Mouse (Mus musculus) lung, embryonic 14.5 days (tissue): ENCODE results near the gene Insig2. TPM values are rescaled to one million over a fixed set of nuclear protein-coding genes. Genes with fewer than 3 reads are reported as not detected.

Experiments used
- ATAC-seq: fragments of 200-750 bp; cut with Nextera tagmentation; 2 replicates; pipeline ENCODE4 v1.8.0; 2017; ENCODE audit warnings: mild to moderate bottlenecking, moderate TSS enrichment, moderate library complexity; ENCODE audit not compliant: insufficient read depth
- DNase-seq: peaks from one replicate; pipeline ENCODE4 v3.0.0-alpha.2; 2015
- H3K27ac ChIP-seq: fragments of 300-500 bp; sonication (generic); 2 replicates; pipeline ENCODE4 v1.5.1; 2014; ENCODE audit warnings: low read depth, mild to moderate bottlenecking, moderate library complexity
- H3K27me3 ChIP-seq: fragments of 300-500 bp; sonication (generic); 2 replicates; pipeline ENCODE4 v1.6.1; 2014; ENCODE audit warnings: low read length, control low read depth; ENCODE audit not compliant: insufficient read depth
- H3K36me3 ChIP-seq: fragments of 300-500 bp; sonication (generic); 2 replicates; pipeline ENCODE4 v1.6.1; 2014; ENCODE audit warnings: control low read depth; ENCODE audit not compliant: insufficient read depth
- H3K4me1 ChIP-seq: fragments of 300-500 bp; sonication (generic); 2 replicates; pipeline ENCODE4 v1.6.1; 2014; ENCODE audit warnings: antibody characterized with exemption, control low read depth; ENCODE audit not compliant: insufficient read depth
- H3K4me2 ChIP-seq: fragments of 300-500 bp; sonication (generic); 2 replicates; pipeline ENCODE4 v1.6.1; 2014; ENCODE audit warnings: mild to moderate bottlenecking
- H3K4me3 ChIP-seq: fragments of 300-500 bp; sonication (generic); 2 replicates; pipeline ENCODE4 v1.5.1; 2014; ENCODE audit warnings: low read depth, low read length
- H3K9ac ChIP-seq: fragments of 300-500 bp; sonication (generic); 2 replicates; pipeline ENCODE4 v1.6.1; 2014
- H3K9me3 ChIP-seq: fragments of 300-500 bp; sonication (generic); 2 replicates; pipeline ENCODE4 v1.6.1; 2016; ENCODE audit warnings: low read depth, low read length, control low read depth
- CTCF ChIP-seq: IDR thresholded peaks from 2 replicates; pipeline ENCODE4 v1.5.1; 2016; ENCODE audit warnings: antibody characterized with exemption, low read depth
- WGBS: fragments of 180-500 bp; shearing (Covaris S2); extraction: QIAGEN DNeasy Blood & Tissue Kit; methylation state at CpG from one replicate; pipeline ENCODE4 v1.1.7; 2014; 5-methylcytosine and 5-hydroxymethylcytosine counted together
- polyA plus RNA-seq: library from polyadenylated mRNA; unstranded; fragments of >200 nt; fragmentation: Nextera tagmentation; extraction: Ambion mirVana; gene quantifications from 2 replicates; pipeline ENCODE4 v1.2.1, GENCODE M21; 2014

Insig2 gene
- polyA plus RNA-seq, result 16.2 and 18.4 TPM in 2 replicates

DNA sequence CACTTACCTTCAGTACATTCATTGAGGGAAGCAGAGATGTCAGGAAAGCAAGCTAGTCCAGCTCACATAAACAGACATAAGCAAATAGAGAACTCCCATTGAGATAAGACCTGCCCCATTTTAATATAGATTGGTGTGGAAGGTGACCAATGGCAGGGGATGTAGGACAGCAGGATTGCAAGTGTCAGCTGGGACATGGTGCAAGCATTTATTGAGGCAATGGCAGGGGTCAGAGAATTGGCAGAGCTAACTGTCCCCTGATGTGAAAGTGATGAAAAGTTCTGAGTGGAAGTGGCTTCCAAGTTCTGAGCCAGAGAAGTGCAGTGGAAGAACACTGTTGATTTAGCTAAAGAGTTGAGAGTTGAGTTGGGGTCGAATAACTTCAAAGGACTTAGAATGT, at the start of gene Insig2:
Insig2 (minus strand) TSS at position 105 of the 400 bp plus-strand sequence.
- no peak within 1 kb of the TSS for H3K4me2 ChIP-seq
- TF ChIP-seq CTCF, result no peak
- DNase-seq, result no peak
- H3K27ac ChIP-seq, result no peak within 1 kb of the TSS
- 89% methylated on average over 1 of the region's 1 CpGs for WGBS
- no peak within 1 kb of the TSS for H3K9ac ChIP-seq
- no peak within 1 kb of the TSS for H3K4me3 ChIP-seq
- H3K36me3 ChIP-seq, result no peaks in the 10 kb centered on the region
- H3K27me3 ChIP-seq, result no peaks in the 10 kb centered on the region
- no peaks in the 10 kb centered on the region for H3K4me1 ChIP-seq
- ATAC-seq, result no peak
- H3K9me3 ChIP-seq, result no peaks in the 10 kb centered on the region

DNA sequence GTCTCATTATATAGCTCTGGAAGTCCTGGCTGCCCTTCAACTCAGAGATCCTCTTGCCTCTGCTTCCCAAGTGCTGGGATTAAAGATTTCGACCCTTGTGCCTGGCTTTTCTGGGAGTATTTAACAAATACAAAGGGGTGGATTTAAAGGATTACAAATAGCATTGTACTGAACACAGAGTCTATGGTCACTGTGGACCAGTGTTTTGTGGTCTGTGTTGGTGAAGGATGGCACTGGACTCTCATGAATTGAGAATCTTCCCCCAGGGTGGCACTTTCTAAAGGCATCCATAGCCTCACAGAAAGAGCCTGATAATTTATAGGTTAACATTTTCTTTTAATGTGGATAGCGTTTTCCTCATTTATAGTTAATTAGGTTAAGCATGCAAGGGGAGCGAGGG, 49.2 kb upstream of the Insig2 start:
- TF ChIP-seq CTCF, result no peak

DNA sequence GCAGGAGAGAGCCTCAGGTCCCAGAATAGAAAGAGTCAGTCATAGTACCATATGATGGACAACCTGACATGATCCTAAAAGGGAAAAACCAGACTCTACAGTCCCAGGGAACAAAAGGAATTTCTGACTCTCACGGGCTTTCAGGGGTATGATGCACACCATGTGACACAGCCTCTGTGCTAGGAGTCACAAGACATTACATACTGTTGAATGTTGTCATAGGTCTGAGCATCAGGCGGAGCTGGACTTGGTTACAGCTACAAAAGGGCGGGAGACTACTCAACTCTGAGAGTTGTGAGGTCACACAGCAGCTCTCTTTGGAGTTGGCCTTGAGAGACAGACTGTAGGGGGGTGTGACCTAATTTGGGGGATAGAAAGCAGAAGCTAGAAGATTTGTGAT, 47.6 kb upstream of the Insig2 start:
- H3K4me1 ChIP-seq, result no peaks in the 10 kb centered on the region
- no peak for DNase-seq
- no peak overlapping the region for H3K4me2 ChIP-seq
- no peak overlapping the region for H3K27ac ChIP-seq
- TF ChIP-seq CTCF, result no peak
- no peak overlapping the region for H3K9ac ChIP-seq
- H3K36me3 ChIP-seq, result no peaks in the 10 kb centered on the region
- ATAC-seq, result no peak
- H3K4me3 ChIP-seq, result no peak overlapping the region
- H3K9me3 ChIP-seq, result no peaks in the 10 kb centered on the region
- 68% methylated on average over 3 of the region's 3 CpGs for WGBS
- no peaks in the 10 kb centered on the region for H3K27me3 ChIP-seq

More for the DNA sequence above, 49.2 kb upstream of the Insig2 start:
- Histone ChIP-seq H3K4me1 (no peaks in the 10 kb centered on the region), H3K27me3 (no peaks in the 10 kb centered on the region), H3K9me3 (no peaks in the 10 kb centered on the region), H3K9ac (no peak overlapping the region), H3K4me2 (no peak overlapping the region), H3K4me3 (no peak overlapping the region), H3K36me3 (no peaks in the 10 kb centered on the region), H3K27ac (no peak overlapping the region)
- ATAC-seq (no peak), DNase-seq (no peak)
- 82% methylated on average over 3 of the region's 3 CpGs for WGBS

DNA sequence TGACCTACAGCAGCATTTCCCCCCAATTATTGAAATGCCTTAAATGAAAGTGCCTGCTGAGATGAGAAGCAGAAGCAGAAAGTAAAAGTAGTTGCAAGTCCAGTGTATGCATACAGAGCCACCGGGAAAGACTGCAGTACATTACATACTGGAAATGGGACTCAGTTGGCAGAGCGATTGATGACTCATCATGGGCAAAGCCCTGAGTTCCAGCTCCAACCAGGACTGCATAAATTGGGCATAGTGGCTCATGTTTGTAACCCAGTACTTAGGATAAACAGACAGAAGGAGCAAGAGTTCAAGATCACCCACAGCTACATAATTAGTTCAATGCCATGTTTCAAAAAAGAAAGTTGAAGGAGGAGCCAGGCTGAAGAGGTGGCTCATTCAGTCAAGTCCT, 45.5 kb upstream of the Insig2 start:
- WGBS, result 84% methylated on average over 2 of the region's 2 CpGs
- DNase-seq (no peak), ATAC-seq (no peak)
- Histone ChIP-seq H3K4me1 (no peaks in the 10 kb centered on the region), H3K4me2 (no peak overlapping the region), H3K9ac (no peak overlapping the region), H3K27me3 (no peaks in the 10 kb centered on the region), H3K27ac (no peak overlapping the region), H3K9me3 (no peaks in the 10 kb centered on the region), H3K4me3 (no peak overlapping the region), H3K36me3 (no peaks in the 10 kb centered on the region)
- no peak for TF ChIP-seq CTCF

DNA sequence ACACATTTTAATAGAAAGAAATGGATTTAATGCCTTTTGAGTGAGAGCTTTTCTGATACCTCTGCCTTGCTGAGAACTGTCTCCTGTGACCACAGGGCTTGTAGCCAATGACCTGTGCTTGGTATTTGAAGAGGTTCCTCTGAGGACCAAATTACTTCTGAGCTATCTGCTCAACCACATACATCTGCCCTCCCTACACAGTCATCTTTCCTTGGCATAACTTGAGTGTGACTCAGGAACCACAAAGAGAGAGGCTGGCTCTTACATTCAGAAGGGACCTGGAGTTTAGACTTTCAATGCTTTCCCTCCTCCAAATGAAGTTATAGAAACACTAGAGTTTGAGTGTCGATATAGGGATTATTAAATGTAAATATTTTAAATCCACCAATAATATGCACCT, 45.0 kb upstream of the Insig2 start:
- no peaks in the 10 kb centered on the region for H3K4me1 ChIP-seq
- DNase-seq (no peak), ATAC-seq (no peak)
- no peak overlapping the region for H3K4me2 ChIP-seq
- no peaks in the 10 kb centered on the region for H3K9me3 ChIP-seq
- no peak overlapping the region for H3K9ac ChIP-seq
- H3K4me3 ChIP-seq, result no peak overlapping the region
- no peaks in the 10 kb centered on the region for H3K36me3 ChIP-seq
- H3K27ac ChIP-seq, result no peak overlapping the region
- no peaks in the 10 kb centered on the region for H3K27me3 ChIP-seq
- TF ChIP-seq CTCF, result no peak
- WGBS, result 76% methylated on average over 1 of the region's 1 CpGs

DNA sequence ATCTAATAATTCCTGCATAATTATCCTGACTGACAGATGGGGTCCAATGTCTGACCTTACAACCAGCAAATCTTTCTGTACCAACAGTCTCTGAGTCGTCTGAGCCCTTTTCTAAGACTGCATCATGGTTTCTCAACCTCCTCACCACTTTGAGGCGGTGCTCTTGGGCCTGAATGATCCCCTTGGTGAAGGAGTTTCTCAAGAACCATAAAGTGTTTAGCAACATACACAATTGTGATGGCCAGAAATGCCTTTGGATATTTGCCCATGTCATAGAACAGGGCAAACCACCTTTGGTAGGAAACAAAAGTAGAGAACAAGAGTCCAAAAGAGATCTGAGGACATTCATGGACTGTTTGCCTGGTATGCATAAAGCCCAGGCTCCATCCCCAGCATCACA, 41.2 kb upstream of the Insig2 start:
- no peaks in the 10 kb centered on the region for H3K36me3 ChIP-seq
- TF ChIP-seq CTCF, result no peak
- DNase-seq (no peak), ATAC-seq (no peak)
- H3K27me3 ChIP-seq, result no peaks in the 10 kb centered on the region
- no peak overlapping the region for H3K4me2 ChIP-seq
- no peak overlapping the region for H3K27ac ChIP-seq
- no peak overlapping the region for H3K4me3 ChIP-seq
- WGBS, result 56% methylated on average over 2 of the region's 2 CpGs
- no peak overlapping the region for H3K9ac ChIP-seq
- no peaks in the 10 kb centered on the region for H3K4me1 ChIP-seq
- H3K9me3 ChIP-seq, result no peaks in the 10 kb centered on the region

DNA sequence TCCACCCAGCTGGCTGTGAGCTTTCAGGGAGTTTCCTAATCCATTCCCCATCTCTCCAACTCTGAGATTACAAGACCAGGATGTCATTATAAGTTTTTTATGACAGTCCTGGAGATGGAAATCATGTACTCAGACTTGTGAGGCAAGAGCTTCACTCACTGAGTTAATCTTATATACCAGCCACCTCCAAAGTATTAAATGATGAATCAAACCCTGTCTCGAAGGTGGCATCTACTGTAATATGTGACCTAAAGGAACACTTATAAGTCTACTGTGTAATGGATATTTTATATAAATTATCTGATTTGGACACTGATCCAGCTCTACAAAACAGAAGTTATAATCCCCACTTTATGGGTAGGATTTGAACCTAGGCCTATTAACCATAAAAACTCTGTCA, 40.3 kb upstream of the Insig2 start:
- H3K4me1 ChIP-seq, result no peaks in the 10 kb centered on the region
- H3K9me3 ChIP-seq, result no peaks in the 10 kb centered on the region
- no peak for TF ChIP-seq CTCF
- H3K4me3 ChIP-seq, result no peak overlapping the region
- no peak overlapping the region for H3K27ac ChIP-seq
- no peaks in the 10 kb centered on the region for H3K36me3 ChIP-seq
- DNase-seq (no peak), ATAC-seq (no peak)
- H3K9ac ChIP-seq, result no peak overlapping the region
- WGBS, result 90% methylated on average over 1 of the region's 1 CpGs
- no peaks in the 10 kb centered on the region for H3K27me3 ChIP-seq
- H3K4me2 ChIP-seq, result no peak overlapping the region

DNA sequence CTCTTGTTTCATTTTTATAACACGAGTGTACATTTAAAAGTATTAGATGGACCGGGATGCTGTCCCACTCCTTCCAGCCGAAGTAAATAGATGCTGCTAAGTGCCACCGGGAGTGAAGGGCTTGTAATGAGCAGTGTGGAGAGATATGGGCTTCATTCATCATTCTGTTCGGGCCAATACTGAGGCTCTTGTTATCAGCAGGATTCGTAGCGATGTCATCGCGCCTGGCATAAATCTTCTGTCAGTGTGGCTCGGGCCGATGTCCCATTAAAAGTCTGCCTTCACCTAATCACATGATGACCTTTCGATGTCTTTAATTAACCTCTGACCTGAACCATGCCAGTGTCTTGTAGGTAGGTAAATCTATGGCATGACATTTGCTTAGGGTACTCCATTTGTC, 39.1 kb upstream of the Insig2 start:
- H3K4me3 ChIP-seq, result no peak overlapping the region
- no peaks in the 10 kb centered on the region for H3K27me3 ChIP-seq
- ATAC-seq (no peak), DNase-seq (no peak)
- H3K4me2 ChIP-seq, result no peak overlapping the region
- H3K9ac ChIP-seq, result no peak overlapping the region
- no peaks in the 10 kb centered on the region for H3K9me3 ChIP-seq
- no peaks in the 10 kb centered on the region for H3K4me1 ChIP-seq
- H3K36me3 ChIP-seq, result no peaks in the 10 kb centered on the region
- H3K27ac ChIP-seq, result no peak overlapping the region
- no peak for TF ChIP-seq CTCF
- 22% methylated on average over 12 of the region's 12 CpGs for WGBS
